ENCODE assay signal across 22 mouse cellular contexts in genomic region chr7:82265365-82265764, GRCm38 (mm10).
DNase-seq lines count a peak whose midpoint lies in the region; ATAC-seq and TF ChIP-seq lines count a peak whose summit lies in the region.
"Had no signal": no experiment of that assay in that cellular context is flagged by ENCODE, and none has a peak within 500 bp of the region (broad histone marks: within the 10 kb centered on the region; RNA-seq: fewer than 3 reads in every experiment).

No protein-coding gene starts in this region.

- no peak overlapping the region for H3K27ac ChIP-seq in lung, embryonic 16.5 days (ENCODE audit: low read length)
- H3K27ac ChIP-seq: embryonic facial prominence, embryonic 12.5 days; embryonic facial prominence, embryonic 15.5 days; gastrocnemius, adult 2 months; hindbrain, embryonic 12.5 days; hindbrain, embryonic 15.5 days had no signal

- no peak overlapping the region for H3K4me3 ChIP-seq in lung, embryonic 16.5 days (ENCODE audit: low read length)
- H3K4me3 ChIP-seq in lung, adult 2 months (replicated peaks; ENCODE audit: extremely low read depth, low read depth, low read length) = no peak overlapping the region
- 0 out of 2 replicates have a peak overlapping the region, but pooled peaks have one; percentile 72 for H3K4me3 ChIP-seq in E14TG2a.4 (replicated peaks; ENCODE audit: low read length)
- H3K4me3 ChIP-seq: embryonic facial prominence, embryonic 12.5 days; embryonic facial prominence, embryonic 15.5 days; gastrocnemius, adult 2 months; hindbrain, embryonic 12.5 days; hindbrain, embryonic 15.5 days had no signal

- H3K27me3 ChIP-seq in lung, embryonic 16.5 days (ENCODE audit: control insufficient read depth, insufficient read depth, low read depth, low read length) = no peaks in the 10 kb centered on the region
- no peaks in the 10 kb centered on the region for H3K27me3 ChIP-seq in E14TG2a.4 (ENCODE audit: insufficient read depth, low read length)
- H3K27me3 ChIP-seq: embryonic facial prominence, embryonic 12.5 days; embryonic facial prominence, embryonic 15.5 days; hindbrain, embryonic 15.5 days had no signal

- TF ChIP-seq CTCF in lung, adult 2 months (IDR thresholded peaks at IDR 0.05; ENCODE audit: insufficient read depth, low read length) = no peak
- no peak for TF ChIP-seq CTCF in E14TG2a.4 (conservative IDR thresholded peaks at IDR 0.05; ENCODE audit: low read length)

- WGBS in lung, embryonic 16.5 days = 43% methylated on average over 4 of the region's 4 CpGs
- WGBS in lung, adult 2 months = 54% methylated on average over 4 of the region's 4 CpGs

- no peak overlapping the region for H3K9ac ChIP-seq in lung, embryonic 16.5 days (ENCODE audit: low read length)
- H3K9ac ChIP-seq: embryonic facial prominence, embryonic 12.5 days; embryonic facial prominence, embryonic 15.5 days; forebrain, postnatal 0 days; hindbrain, embryonic 12.5 days; hindbrain, embryonic 15.5 days had no signal

- no peaks in the 10 kb centered on the region for H3K4me1 ChIP-seq in lung, embryonic 16.5 days (replicated peaks; ENCODE audit: control insufficient read depth, insufficient read depth, low read length)
- H3K4me1 ChIP-seq in lung, adult 2 months (ENCODE audit: control insufficient read depth, insufficient read depth, low read length) = no peaks in the 10 kb centered on the region
- H3K4me1 ChIP-seq in E14TG2a.4 (replicated peaks; ENCODE audit: low read depth, low read length) = peaks cover 27% of the 10 kb centered on the region
- H3K4me1 ChIP-seq: embryonic facial prominence, embryonic 15.5 days; hindbrain, embryonic 12.5 days; hindbrain, embryonic 15.5 days had no signal

- H3K36me3 ChIP-seq in lung, embryonic 16.5 days (ENCODE audit: control insufficient read depth, insufficient read depth, low read length) = no peaks in the 10 kb centered on the region
- no peaks in the 10 kb centered on the region for H3K36me3 ChIP-seq in E14TG2a.4 (ENCODE audit: insufficient read depth, low read length)
- H3K36me3 ChIP-seq: embryonic facial prominence, embryonic 12.5 days; embryonic facial prominence, embryonic 15.5 days; G1E; hindbrain, embryonic 12.5 days; hindbrain, embryonic 15.5 days had no signal

- no peaks in the 10 kb centered on the region for H3K9me3 ChIP-seq in lung, embryonic 16.5 days (ENCODE audit: control insufficient read depth, low read length)
- no peaks in the 10 kb centered on the region for H3K9me3 ChIP-seq in E14TG2a.4 (ENCODE audit: low read length)
- H3K9me3 ChIP-seq: embryonic facial prominence, embryonic 12.5 days; embryonic facial prominence, embryonic 15.5 days; hindbrain, embryonic 12.5 days; hindbrain, embryonic 15.5 days had no signal

- no peak for TF ChIP-seq POLR2A in lung, adult 2 months (IDR thresholded peaks at IDR 0.05; ENCODE audit: borderline replicate concordance, extremely low read depth, low read depth, low read length)

- peak; percentile 38 to 43 for DNase-seq in cerebellum, postnatal 10 days
- no peak for DNase-seq in cerebellum, adult 11-12 months
- DNase-seq in lung, adult 2 months = no peak
- DNase-seq in adrenal gland, postnatal 4 days (ENCODE audit: low spot score in 2 of 2) = no peak
- DNase-seq: adrenal gland, adult 2 months; adrenal gland, postnatal 14 days; cerebellum, adult 18-20 months; cerebellum, adult 9-10 months; cerebellum, postnatal 25 days; forebrain, postnatal 0 days; gastrocnemius, adult 2 months; gastrocnemius, postnatal 14 days; heart, adult 11 months had no signal

- H3K4me2 ChIP-seq in lung, embryonic 16.5 days (ENCODE audit: low read depth, low read length) = no peak overlapping the region
- H3K4me2 ChIP-seq: embryonic facial prominence, embryonic 12.5 days; embryonic facial prominence, embryonic 15.5 days; heart, embryonic 11.5 days; hindbrain, embryonic 12.5 days; hindbrain, embryonic 15.5 days had no signal

- peak; percentile 76 for ATAC-seq in lung, embryonic 16.5 days (ENCODE audit: low read depth)
- ATAC-seq: forebrain, embryonic 14.5 days; forebrain, postnatal 0 days had no signal

Comparison
In these comparisons a context has a peak if more than half of its experiments do, and no peak if none do; other contexts are left out.
1. DNase-seq: peak in cerebellum, postnatal 10 days (2 of 2); none in cerebellum, adult 11-12 months (single experiment), lung, adult 2 months (single experiment) and adrenal gland, postnatal 4 days (0 of 2).